Mouse (Mus musculus) CH12.LX (cell line): ENCODE measurements around the gene Atp11c.

Experiments used
- CHD2 ChIP-seq: IDR thresholded peaks from 2 replicates; pipeline ENCODE4 v1.6.1; 2011; ENCODE audit warnings: low read length, improper control_type of control experiment
- CTCF ChIP-seq, 2 experiments: IDR thresholded peaks in 1 of 2; conservative IDR thresholded peaks in 1 of 2; 2 replicates each; pipeline ENCODE4 v1.5.1; 2011 to 2012; ENCODE audit warnings: low read depth in 2 of 2, low read length in 2 of 2, improper control_type of control experiment in 1 of 2, inconsistent platforms in 1 of 2, mild to moderate bottlenecking in 1 of 2, moderate library complexity in 1 of 2
- EP300 ChIP-seq: IDR thresholded peaks from 2 replicates; pipeline ENCODE4 v1.6.1; 2011; ENCODE audit warnings: low read length, improper control_type of control experiment
- HCFC1 ChIP-seq: IDR thresholded peaks from 2 replicates; pipeline ENCODE4 v1.6.1; 2012; ENCODE audit warnings: low read depth, mild to moderate bottlenecking, inconsistent platforms, low read length, improper control_type of control experiment
- IRF4 ChIP-seq: IDR thresholded peaks from 2 replicates; pipeline ENCODE4 v1.6.1; 2014; ENCODE audit warnings: low read depth, mild to moderate bottlenecking, inconsistent platforms, low read length, improper control_type of control experiment
- MXI1 ChIP-seq: IDR thresholded peaks from 2 replicates; pipeline ENCODE4 v1.6.1; 2011; ENCODE audit warnings: mild to moderate bottlenecking, low read depth, low read length, improper control_type of control experiment
- POLR2A ChIP-seq: IDR thresholded peaks from 2 replicates; pipeline ENCODE4 v1.6.1; 2011; ENCODE audit warnings: low read depth, mild to moderate bottlenecking, improper control_type of control experiment, low read length
- ZC3H11A ChIP-seq: IDR thresholded peaks from 2 replicates; pipeline ENCODE4 v1.6.1; 2012; ENCODE audit warnings: low read depth, mild to moderate bottlenecking, inconsistent platforms, low read length, improper control_type of control experiment

DNA sequence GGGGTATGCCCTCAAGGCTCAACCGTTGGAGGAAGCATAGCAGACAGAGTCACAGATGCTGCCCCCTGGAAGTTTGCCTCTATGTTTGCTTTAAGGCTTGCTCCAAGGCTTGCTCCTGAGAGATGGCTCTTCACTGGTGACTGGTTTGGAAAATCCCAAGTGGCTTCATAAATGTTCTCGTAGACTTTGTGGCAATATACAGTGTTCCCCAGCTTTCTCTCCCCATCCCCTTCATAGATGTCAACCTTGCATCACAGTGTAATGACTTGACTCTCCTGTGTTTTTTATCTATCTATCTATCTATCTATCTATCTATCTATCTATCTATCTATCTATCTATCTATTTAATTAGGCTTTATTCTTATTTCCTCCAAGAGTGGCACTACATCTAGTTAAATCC, at the start of gene Atp11c:
- TF ChIP-seq POLR2A (no peak), EP300 (no peak), HCFC1 (no peak), ZC3H11A (no peak), IRF4 (no peak), MXI1 (no peak), CHD2 (no peak), CTCF (conservative IDR thresholded peaks at IDR 0.05 in 1 of 2, IDR thresholded peaks at IDR 0.05 in 1 of 2; ENCODE audit: low read depth in 2 of 2, low read length in 2 of 2) (no peak)
